Mouse (Mus musculus): Measurements from ENCODE around the gene Muc2. TPM values are rescaled to one million over a fixed set of nuclear protein-coding genes. Genes with fewer than 3 reads are reported as not detected.
"Not testable (repeated sequence)": the region's sequence is repeated elsewhere in the genome, so short reads cannot be mapped to it uniquely, and the experiment has no call there.

Muc2 gene
- total RNA-seq (2021): under 1 TPM in 1 of 2 experiments, not detected in 1; 0.43 TPM

DNA sequence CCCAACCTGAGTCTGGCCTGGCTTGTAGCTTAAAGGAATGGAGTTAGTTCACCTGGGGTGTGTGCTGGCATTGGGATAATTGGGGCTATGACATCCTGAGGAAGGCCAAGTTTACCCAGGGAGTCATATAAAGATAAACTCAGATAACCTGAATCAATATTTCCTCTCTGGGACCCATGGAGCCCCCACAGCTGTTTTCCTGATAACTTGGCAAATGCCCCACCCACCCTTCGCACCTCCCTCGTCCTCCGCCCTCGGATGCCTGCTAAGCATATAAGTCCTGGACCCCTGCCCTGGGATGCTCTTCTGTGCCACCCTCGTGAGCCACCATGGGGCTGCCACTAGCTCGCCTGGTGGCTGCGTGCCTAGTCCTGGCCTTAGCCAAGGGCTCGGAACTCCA is at the start of gene Muc2:
Gene Muc2 (plus strand): TSS at position 301 of the 400 bp plus-strand sequence.
- DNase-seq (ENCODE audit: low spot score in 2 of 2): no peak
- intact Hi-C loops (cut with DNase I): no loop called here

DNA sequence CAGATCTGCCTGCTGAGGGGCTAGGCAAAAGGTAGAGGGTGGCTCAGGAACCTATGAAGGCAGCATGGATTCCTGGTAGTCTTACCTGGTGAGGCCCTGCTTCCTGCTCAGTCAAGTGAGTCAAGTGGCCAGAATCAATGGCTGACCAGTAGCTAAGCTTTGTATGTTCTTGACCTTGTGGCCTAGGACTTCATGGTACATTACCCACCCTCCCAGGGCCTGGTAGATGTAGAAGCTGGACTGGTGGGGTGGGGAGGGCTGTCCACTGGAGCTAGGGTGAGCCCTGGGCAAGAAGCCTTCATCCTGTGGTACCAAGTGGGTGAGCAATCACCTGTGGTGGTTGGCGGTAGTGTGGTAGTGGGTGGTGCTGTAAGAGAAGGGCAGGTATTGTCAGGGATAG is 47.8 kb upstream of the Muc2 start:
- no peak for DNase-seq (ENCODE audit: low spot score in 2 of 2)
- intact Hi-C loops (cut with DNase I): no loop called here

DNA sequence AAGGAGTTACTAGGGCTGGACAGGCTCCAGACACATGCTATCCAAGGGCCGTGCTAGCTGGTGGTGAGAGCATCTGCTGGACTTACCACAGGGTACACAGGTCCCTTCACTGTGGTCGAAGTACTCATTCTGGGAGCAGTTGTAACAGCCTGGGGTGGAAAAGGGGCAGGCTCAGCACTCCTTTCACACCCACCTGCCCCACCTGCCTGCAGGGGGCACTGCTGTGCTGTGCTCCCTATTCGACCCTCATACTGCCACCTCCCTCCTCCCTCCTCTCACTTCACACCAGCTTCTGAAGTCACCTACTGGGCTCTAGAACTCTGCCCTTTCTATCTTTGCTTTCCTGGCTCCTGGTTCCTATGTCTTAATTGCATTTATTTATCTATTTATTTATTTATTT is 47.0 kb upstream of the Muc2 start:
- no peak for DNase-seq (ENCODE audit: low spot score in 2 of 2)
- intact Hi-C loops (cut with DNase I): no loop called here

DNA sequence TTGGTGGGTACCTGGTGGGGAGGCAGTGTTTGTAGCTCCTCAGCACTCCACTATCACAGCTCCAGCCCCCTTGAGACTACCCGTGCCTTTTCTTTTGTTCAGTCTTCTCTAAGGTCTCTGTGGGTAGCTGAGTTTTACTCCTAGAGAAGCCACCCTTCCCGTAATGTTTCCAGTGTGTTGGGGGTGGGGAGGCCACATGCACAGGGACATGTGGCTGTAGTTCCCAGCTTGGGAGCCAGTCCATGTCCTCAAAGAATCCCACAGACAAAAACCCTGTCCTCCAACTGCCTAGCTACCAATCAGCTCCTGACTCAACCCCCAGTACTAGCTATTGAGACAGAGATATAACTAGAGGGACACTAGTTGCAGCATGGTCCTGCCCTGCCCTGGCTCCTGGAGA is 43.1 kb upstream of the Muc2 start:
- DNase-seq (ENCODE audit: low spot score in 2 of 2): no peak
- intact Hi-C loops (cut with DNase I): no loop called here

DNA sequence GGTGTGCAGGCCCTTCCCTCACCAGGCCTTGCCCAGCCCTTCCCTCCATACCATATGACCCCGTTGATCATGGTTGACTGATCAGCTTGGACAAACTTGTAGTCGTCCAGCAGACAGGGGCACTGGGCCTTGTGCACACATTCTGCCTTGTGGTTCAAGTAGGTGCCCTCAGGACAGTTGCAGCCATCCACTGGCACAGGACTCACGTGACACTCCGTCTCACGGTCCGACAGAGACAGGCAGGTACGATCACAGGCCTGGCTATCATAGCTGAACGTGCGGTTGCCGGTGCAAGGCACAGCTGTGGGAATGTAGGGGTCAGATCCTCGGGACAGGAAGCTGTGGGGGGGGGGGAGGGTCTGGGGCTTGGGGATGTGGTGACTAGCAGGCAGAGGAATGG is 42.3 kb upstream of the Muc2 start:
- intact Hi-C loops (cut with DNase I): no loop called here
- no peak for DNase-seq (ENCODE audit: low spot score in 2 of 2)

DNA sequence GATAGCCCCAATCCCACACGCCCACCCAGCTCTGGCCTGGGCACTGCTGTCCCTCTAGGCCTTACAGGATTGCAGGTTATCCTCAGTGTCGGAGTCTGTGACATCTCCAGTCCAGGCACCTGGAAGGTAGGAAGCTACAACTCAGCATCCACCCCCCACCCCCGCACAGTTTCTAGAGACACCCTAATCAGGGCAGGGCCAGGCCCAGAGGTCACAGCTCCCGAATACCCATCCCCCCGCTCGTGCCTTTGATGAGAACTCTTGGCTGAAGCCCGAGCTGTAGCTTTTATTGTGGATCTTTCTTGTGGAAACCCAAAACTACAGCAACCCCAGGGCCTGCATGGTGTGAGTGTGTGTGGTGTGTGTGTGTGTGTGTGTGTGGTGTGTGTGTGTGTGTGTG is 37.9 kb upstream of the Muc2 start:
- DNase-seq (ENCODE audit: low spot score in 2 of 2): no peak
- intact Hi-C loops (cut with DNase I): no loop called here

DNA sequence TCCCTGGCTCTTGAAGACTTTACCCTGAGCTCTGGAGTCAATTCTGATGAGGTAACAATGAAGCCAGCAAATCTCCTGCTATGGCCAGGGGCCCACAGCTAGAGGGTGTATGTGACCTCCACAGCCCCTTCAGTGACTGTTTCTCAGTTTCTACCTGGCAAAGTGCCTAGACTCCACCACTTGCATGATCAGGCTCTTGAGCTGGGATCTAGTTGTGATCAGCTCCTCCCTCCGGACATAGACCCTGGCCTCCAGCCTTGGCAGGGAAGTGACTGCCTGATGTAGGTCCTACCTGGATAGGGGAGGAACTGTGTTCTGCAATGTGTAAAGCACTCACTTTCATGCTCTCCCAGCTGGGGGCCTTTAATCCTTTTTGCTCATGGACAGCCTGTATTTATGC is 29.8 kb upstream of the Muc2 start:
- intact Hi-C loops (cut with DNase I): no loop called here
- DNase-seq (ENCODE audit: low spot score in 2 of 2): no peak

DNA sequence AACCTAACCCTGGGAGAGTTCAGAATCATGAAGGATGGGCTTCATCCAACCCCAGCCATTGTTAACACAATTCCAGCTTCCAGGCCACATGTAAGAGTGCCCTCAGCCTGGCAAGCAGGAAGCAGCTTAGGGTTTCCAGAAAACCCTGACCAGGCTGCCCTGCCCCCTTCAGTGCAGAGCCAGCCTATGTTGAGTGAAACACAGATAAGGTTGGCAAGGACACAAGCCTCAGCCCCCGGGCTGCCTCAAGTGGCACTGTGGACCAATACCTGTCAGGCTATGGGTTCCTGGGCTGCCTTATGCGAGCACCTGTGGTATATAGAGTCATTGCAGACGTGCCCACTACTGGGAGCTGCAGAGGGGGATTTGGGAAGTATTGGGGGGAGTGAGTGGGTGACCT is 28.7 kb upstream of the Muc2 start:
- intact Hi-C loops (cut with DNase I): no loop called here
- no peak for DNase-seq (ENCODE audit: low spot score in 2 of 2)

DNA sequence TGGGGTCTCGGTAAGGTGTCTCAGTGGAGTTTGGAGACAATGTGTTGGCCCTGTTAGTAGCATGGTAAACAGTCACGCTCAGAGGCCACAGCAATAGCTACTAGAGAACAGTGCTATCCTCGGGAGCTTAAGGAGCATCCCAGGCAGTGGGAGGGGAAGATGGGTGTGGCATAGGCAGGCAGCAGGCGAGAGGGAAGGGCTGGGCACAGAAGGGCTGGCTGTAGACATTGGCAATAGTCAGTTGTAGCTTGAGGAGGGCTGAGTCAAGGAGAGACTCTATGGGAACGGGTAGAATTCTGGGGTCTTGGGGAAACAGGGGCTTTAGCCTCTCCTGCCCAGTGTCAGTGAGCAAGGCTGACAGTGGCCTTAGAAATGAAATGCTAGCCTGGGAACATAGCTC is 27.9 kb upstream of the Muc2 start:
- no peak for DNase-seq (ENCODE audit: low spot score in 2 of 2)
- intact Hi-C loops (cut with DNase I): no loop called here

DNA sequence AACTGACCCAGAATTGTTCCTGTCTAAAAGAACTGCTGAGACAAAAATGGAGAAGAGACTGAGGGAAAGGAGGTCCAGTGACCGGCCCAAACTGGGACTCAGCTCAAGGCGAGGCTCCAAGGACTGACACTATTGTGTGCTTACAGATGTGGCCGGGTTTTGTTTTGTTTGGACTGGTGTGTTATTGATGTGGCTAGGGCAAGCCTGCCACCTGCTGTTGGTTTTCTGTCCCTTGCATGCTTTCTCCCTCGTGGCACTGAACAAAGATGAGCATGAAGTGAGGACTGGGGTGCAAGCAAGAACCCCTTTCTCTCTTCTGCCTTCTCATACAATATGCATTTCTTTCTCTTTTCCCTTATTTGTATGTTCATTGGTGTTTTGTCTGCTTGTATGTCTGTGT is 23.9 kb upstream of the Muc2 start:
- DNase-seq (ENCODE audit: low spot score in 2 of 2): peak; percentile 45 to 63
- intact Hi-C loops (cut with DNase I): loop anchor here (2.0 to 5.0 kb wide), 2 partner anchors 139 to 185 kb away; no protein-coding TSS in a partner anchor

DNA sequence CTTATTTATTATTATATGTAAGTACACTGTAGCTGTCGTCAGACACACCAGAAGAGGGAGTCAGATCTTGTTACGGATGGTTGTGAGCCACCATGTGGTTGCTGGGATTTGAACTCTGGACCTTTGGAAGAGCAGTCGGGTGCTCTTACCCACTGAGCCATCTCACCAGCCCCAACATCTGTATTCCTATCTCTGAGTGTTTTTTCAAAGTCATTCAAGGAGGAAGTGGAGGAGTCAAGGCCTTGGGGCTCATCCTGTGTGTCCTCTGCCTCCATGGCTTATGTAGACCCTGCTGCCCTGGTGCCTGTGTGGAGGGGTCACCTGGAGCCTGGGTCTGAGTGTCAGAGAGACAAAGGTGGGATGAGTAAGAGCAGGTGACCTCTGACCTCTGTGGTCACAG is 21.0 kb upstream of the Muc2 start:
- intact Hi-C loops (cut with DNase I): loop anchor here (5.0 kb wide), 1 partner anchor 142 kb away; no protein-coding TSS in a partner anchor

DNA sequence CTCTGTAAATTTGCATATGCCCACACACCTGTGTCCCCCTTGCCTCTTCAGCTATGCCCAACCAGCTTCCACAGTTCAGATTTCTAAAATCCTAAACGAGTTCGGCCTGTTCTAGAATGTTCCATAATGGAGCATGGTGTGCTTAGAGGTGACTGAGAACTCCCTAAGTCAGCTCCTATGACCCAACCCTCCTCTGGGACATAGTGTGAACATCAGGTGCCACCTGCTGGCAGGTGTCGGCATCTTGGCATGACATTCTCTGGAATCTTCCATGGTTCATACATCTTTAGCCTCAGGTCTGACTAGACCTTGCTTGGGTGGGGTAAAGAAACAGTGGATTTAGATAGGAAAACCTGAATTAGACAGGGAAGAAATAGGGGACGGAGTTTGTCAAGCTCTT is 19.1 kb upstream of the Muc2 start:
- no peak for DNase-seq (ENCODE audit: low spot score in 2 of 2)
- intact Hi-C loops (cut with DNase I): no loop called here

More for the DNA sequence above, 21.0 kb upstream of the Muc2 start:
- not testable (repeated sequence) for DNase-seq (ENCODE audit: low spot score in 2 of 2)

DNA sequence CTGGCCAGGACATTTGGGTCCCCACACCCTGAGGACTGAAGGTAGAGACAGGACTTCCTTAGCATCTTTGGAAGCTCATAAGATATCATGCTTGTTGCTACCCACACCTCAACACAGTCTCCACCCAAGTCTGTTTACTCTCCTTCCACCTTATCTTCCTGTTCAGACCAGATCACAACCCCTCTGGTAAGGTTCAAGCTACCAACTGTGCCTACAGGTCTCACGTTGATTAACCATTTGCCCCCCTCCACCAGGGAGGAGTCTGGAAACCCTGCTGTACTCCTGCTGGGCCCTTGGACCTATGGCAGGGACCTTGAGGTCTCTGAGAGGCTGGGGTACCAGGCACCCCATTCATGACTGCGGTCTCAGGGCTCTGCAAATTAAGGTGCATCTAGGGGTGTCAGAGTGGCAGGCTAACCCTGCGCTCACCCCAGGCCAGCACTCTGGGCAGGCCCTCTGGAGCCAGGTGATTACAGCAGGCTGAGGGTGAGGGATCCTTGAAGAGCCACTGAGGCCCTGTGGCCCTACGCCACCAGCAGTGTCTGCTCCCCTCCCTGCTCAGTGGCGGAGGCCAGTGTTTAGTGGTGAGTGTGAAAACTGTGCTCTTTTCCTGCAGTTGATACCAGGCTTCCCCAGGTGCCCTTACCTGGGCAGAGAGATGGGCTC is 18.4 kb upstream of the Muc2 start:
- no peak for DNase-seq (ENCODE audit: low spot score in 2 of 2)
- intact Hi-C loops (cut with DNase I): no loop called here

DNA sequence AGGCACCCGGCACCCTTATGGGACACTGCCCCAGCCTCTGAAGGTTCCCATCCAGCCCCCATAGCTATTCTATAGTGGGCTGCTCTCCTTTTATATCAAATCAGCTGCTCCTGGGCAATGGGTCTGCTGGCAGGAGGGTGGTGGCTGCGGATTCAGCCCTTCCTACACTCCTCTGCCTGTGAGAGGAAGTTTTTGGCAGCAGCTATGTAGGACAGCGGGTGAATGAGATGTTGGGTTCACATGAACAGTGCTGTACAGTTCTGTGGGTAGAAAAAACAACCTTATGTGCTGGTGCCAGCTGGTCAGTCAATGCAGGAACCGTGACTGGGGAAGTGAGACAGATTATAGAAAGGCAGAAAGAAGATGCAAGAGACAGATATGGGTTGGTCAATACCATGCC is 11.2 kb upstream of the Muc2 start:
- DNase-seq (ENCODE audit: low spot score in 2 of 2): peak in 1 of 2 experiments; percentile 47
- intact Hi-C loops (cut with DNase I): no loop called here

DNA sequence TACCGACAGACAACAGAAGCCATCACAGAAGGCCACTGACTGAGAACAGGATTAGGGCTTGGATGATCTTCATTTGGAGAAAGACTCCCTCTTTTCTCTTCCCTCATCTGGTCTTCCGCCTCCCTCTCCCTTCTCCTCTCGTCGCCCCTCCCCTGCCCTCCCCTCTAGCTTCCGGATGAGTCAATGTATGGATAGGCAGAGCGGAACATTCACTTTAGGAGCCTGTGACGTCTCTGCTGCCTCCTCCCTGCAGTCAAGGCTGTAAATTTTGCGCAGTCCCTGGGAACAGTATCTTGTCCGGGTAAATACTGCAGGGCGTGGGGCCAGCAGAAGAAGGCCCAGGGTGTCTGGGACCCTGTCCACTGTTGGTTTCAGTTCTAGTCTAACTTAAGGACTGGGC is 2.8 kb upstream of the Muc2 start:
- intact Hi-C loops (cut with DNase I): no loop called here

DNA sequence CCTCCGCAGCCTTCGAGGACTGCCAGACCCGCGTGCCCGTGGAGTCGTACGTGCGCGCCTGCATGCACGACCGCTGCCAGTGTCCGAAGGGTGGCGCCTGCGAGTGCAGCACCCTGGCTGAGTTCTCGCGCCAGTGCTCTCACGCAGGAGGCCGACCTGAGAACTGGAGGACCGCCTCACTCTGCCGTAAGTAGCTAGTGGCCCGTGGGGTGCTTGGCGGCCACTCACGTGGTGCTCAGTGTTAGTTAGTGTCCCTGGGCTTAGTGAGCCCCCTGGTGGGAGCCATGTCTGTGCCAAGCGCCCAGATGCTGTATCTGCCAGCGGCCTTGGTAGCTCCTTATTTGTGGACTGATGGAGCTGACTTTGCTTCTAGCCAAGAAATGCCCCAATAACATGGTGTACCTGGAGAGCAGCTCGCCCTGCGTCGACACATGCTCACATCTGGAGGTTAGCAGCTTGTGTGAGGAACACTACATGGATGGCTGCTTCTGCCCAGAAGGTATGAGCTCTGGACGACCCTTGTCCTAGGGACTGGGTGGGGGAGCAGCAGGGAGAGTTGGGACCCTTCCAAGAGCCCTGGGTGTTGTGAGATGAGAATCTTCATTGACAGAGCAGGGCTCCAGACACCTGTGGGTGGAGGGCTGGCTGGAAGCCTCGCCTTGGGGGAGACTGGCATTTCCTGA is 3.6 kb downstream of the Muc2 start:
- intact Hi-C loops (cut with DNase I): no loop called here
- no peak for DNase-seq (ENCODE audit: low spot score in 2 of 2)

More for the DNA sequence above, 2.8 kb upstream of the Muc2 start:
- DNase-seq (ENCODE audit: low spot score in 2 of 2): peak in 1 of 2 experiments; percentile 51

DNA sequence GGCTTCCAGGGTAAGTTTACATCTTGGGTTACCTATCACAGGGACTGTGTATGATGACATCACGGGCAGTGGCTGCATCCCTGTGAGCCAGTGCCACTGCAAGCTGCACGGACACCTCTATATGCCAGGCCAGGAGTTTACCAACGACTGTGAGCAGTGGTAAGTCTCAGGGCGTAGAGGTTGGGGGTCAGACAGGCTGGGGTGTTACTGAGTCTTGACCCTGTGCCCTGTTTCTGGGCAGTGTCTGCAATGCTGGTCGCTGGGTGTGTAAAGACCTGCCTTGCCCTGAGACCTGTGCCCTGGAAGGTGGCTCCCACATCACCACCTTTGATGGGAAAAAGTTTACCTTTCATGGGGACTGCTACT is 4.1 kb downstream of the Muc2 start:
- no peak for DNase-seq (ENCODE audit: low spot score in 2 of 2)
- intact Hi-C loops (cut with DNase I): no loop called here

DNA sequence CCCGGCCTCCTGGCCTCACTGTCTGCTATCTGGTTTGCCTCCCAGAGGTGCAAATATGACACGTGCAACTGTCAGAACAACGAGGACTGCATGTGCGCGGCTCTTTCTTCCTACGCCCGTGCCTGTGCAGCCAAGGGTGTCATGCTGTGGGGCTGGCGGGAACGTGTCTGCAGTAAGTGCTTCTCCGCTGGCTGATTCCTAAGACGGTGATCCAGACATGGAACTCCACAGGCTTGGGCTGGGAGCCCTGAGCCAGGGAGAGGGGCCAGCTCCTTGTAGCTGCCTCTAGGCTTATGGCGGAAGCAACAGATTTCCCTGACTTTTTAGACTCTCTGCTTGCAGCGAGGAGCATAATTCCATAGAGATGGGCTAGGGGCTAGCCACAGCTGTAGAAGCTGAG is 6.4 kb downstream of the Muc2 start:
- intact Hi-C loops (cut with DNase I): no loop called here

DNA sequence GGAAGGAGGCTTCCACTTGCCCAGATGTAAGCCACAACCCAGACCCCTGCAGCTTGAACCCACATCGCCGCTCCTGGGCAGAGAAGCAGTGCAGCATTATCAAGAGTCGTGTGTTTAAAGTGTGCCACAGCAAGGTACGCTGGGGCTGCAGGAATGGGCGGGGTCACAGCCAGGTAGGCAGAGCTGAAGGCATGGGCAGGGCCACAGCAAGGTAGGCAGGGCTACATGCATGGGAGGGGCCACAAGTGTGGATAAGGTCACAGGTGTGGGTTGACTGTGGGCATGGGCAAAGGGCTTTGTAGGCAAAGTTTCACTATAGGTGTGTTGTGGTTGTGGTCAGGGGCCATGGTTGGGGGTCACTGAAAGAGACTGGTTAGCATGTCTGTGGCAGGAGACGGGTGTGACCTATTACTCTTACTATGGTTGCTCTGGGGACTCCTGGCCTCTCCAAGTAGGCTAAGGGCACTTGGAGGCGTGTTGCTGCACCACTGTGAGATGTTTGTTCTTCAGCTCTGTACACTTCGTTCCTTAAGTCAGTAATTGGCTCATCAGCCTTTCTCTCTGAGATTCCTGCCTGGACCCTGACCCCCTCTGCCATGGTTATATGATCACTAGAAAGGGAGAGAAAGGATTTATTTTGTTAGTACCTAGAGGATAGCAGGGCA is 9.5 kb downstream of the Muc2 start:
- intact Hi-C loops (cut with DNase I): no loop called here

More for the DNA sequence above, 6.4 kb downstream of the Muc2 start:
- peak in 1 of 2 experiments; percentile 31 for DNase-seq (ENCODE audit: low spot score in 2 of 2)

DNA sequence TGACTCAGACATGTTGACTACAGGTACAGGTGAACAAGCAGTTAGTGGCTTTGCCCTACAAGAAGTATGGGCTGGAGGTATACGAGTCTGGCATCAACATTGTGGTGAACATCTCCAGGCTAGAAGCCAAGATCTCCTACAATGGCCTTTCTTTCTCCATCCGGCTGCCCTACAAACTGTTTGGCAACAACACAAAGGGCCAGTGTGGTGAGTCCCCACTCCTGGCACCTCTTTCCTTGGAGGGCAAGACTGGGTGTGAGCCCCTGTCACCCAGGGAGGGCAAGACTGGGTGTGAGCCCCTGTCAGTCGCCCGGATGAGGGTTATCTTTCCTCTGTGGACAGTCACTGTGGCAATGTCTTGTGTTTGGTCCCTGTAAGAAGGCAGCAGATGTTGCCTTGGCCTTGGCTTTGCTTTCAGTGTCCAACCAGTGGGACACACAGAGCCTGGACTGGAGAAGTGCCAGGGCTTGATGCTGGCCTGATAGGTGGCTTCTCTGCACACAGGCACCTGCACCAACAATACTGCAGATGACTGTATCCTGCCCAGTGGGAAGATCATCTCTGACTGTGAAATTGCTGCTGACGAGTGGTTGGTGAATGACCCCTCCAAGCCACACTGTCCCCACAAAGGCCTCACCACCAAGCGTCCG is 57.4 kb downstream of the Muc2 start:
- DNase-seq (ENCODE audit: low spot score in 2 of 2): no peak
- intact Hi-C loops (cut with DNase I): no loop called here

More for the DNA sequence above, 9.5 kb downstream of the Muc2 start:
- no peak for DNase-seq (ENCODE audit: low spot score in 2 of 2)

Measured in left cerebral cortex, postnatal 25 days (tissue).